Mouse (Mus musculus) kidney, adult 2 months (tissue): ENCODE measurements around the gene Spaca4.

Experiments used
- CTCF ChIP-seq: fragments of 200-500 bp; conservative IDR thresholded peaks from 2 replicates; pipeline ENCODE4 v1.5.1; 2011; ENCODE audit warnings: low read depth, mild to moderate bottlenecking, control low read depth, low read length, moderate library complexity, mixed read lengths; ENCODE audit not compliant: insufficient read depth, insufficient read length
- POLR2A ChIP-seq: fragments of 200-500 bp; IDR thresholded peaks from one replicate; pipeline ENCODE4 v1.6.1; 2011; ENCODE audit warnings: low read depth, low read length, control low read depth

DNA sequence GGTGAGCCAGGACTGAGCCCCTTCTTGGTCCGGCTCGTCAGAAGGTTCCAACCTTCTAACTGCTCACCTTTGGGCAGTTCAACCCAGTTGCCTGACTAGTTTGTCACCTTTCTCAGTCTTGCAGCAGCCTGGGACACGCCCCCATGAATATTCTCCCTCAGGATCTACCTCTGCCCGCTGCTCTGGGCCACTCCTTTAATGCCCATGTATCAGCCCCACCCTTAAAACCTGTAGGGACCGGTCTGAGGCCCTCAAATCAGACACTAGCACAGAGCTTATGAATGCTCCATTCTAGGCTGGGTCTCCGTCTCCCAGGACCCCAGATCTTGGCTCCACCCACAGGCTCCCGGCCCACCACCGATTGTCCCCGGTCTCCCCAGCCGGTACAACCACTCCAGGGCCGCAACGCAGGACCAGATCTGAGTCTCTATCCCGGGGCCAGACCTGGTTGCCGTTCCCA lies 11.0 kb downstream of the Spaca4 start:
- TF ChIP-seq CTCF = no peak
- no peak for TF ChIP-seq POLR2A
